Mouse (Mus musculus): ENCODE results near the gene Elp6. TPM values are rescaled to one million over a fixed set of nuclear protein-coding genes. Genes with fewer than 3 reads are reported as not detected.
"Not testable (repeated sequence)": the region's sequence is repeated elsewhere in the genome, so short reads cannot be mapped to it uniquely, and the experiment has no call there.

Gene Elp6
- polyA plus RNA-seq, 1 experiment from 2014 or later = 18.4 TPM

GRCm38 (mm10) chr9:110315904-110316303 is 10.9 kb downstream of the Elp6 start:
- DNase-seq (ENCODE audit: low read depth, low spot score) (no peak), ATAC-seq (no peak)
- H3K27me3 ChIP-seq = no peaks in the 10 kb centered on the region
- in situ Hi-C loops (cut with MboI; ENCODE audit: low pct_unique_long_range_greater_than_20kb) = no loop called here
- POLR2A ChIA-PET = no interaction called here
- CTCF ChIA-PET = interaction anchor here (1.4 kb wide), 1 partner anchor 18 kb away, joined by 4 read pairs; no protein-coding TSS in a partner anchor
- TF ChIP-seq CTCF (IDR thresholded peaks at IDR 0.05) = no peak

- ChIA-PET POLR2A (no interaction called here), CTCF (no interaction called here)
- in situ Hi-C loops (cut with MboI; ENCODE audit: low pct_unique_long_range_greater_than_20kb) = no loop called here
- TF ChIP-seq CTCF (IDR thresholded peaks at IDR 0.05) = no peak
- ATAC-seq (no peak), DNase-seq (ENCODE audit: low read depth, low spot score) (no peak)
- no peaks in the 10 kb centered on the region for H3K27me3 ChIP-seq
Observed at GRCm38 (mm10) chr9:110316503-110316902, 11.5 kb downstream of the Elp6 start.

- ATAC-seq (no peak), DNase-seq (ENCODE audit: low read depth, low spot score) (no peak)
- no peaks in the 10 kb centered on the region for H3K27me3 ChIP-seq
- ChIA-PET CTCF (interaction anchor here (0.9 to 2.0 kb wide), 2 partner anchors 9 to 13 kb away, joined by 3 to 6 read pairs; no protein-coding TSS in a partner anchor), POLR2A (interaction anchor here (0.9 kb wide), 1 partner anchor 12 kb away, joined by 3 read pairs; the partner anchor contains the start of gene Scap)
- in situ Hi-C loops (cut with MboI; ENCODE audit: low pct_unique_long_range_greater_than_20kb) = no loop called here
- no peak for TF ChIP-seq CTCF (IDR thresholded peaks at IDR 0.05)
Observed at GRCm38 (mm10) chr9:110320769-110321168, 15.8 kb downstream of the Elp6 start.

GRCm38 (mm10) chr9:110322972-110323371 is 18.0 kb downstream of the Elp6 start:
- ATAC-seq (no peak), DNase-seq (ENCODE audit: low read depth, low spot score) (no peak)
- no peaks in the 10 kb centered on the region for H3K27me3 ChIP-seq
- no peak for TF ChIP-seq CTCF (IDR thresholded peaks at IDR 0.05)
- in situ Hi-C loops (cut with MboI; ENCODE audit: low pct_unique_long_range_greater_than_20kb) = no loop called here
- POLR2A ChIA-PET = no interaction called here
- CTCF ChIA-PET = no interaction called here

- in situ Hi-C loops (cut with MboI; ENCODE audit: low pct_unique_long_range_greater_than_20kb) = no loop called here
- POLR2A ChIA-PET = no interaction called here
- H3K27me3 ChIP-seq = no peaks in the 10 kb centered on the region
- no peak for TF ChIP-seq CTCF (IDR thresholded peaks at IDR 0.05)
- DNase-seq (ENCODE audit: low read depth, low spot score) (no peak), ATAC-seq (no peak)
- CTCF ChIA-PET = interaction anchor here (1.0 kb wide), 1 partner anchor 9 kb away, joined by 5 read pairs; the partner anchor contains the start of gene Scap
Observed at GRCm38 (mm10) chr9:110324181-110324580, 19.2 kb downstream of the Elp6 start.

- TF ChIP-seq CTCF (IDR thresholded peaks at IDR 0.05) = no peak
- ATAC-seq (no peak), DNase-seq (ENCODE audit: low read depth, low spot score) (no peak)
- in situ Hi-C loops (cut with MboI; ENCODE audit: low pct_unique_long_range_greater_than_20kb) = no loop called here
- CTCF ChIA-PET = no interaction called here
- POLR2A ChIA-PET = no interaction called here
- no peaks in the 10 kb centered on the region for H3K27me3 ChIP-seq
Observed at GRCm38 (mm10) chr9:110328178-110328577, 23.2 kb downstream of the Elp6 start.

GRCm38 (mm10) chr9:110328946-110329630 is 24.1 kb downstream of the Elp6 start:
- ChIA-PET CTCF (no interaction called here), POLR2A (no interaction called here)
- TF ChIP-seq CTCF (IDR thresholded peaks at IDR 0.05) = no peak
- H3K27me3 ChIP-seq = no peaks in the 10 kb centered on the region
- no peak for ATAC-seq
- in situ Hi-C loops (cut with MboI; ENCODE audit: low pct_unique_long_range_greater_than_20kb) = no loop called here
- no peak for DNase-seq (ENCODE audit: low read depth, low spot score)

GRCm38 (mm10) chr9:110329655-110330054 is 24.7 kb downstream of the Elp6 start:
- DNase-seq (ENCODE audit: low read depth, low spot score) (no peak), ATAC-seq (no peak)
- H3K27me3 ChIP-seq = no peaks in the 10 kb centered on the region
- in situ Hi-C loops (cut with MboI; ENCODE audit: low pct_unique_long_range_greater_than_20kb) = no loop called here
- ChIA-PET CTCF (interaction anchor here (1.2 kb wide), 1 partner anchor 25 kb away, joined by 4 read pairs; the partner anchor contains the start of gene Elp6), POLR2A (no interaction called here)
- TF ChIP-seq CTCF (IDR thresholded peaks at IDR 0.05) = no peak

- ATAC-seq = no peak
- DNase-seq (ENCODE audit: low read depth, low spot score) = no peak
- POLR2A ChIA-PET = no interaction called here
- no peak for TF ChIP-seq CTCF (IDR thresholded peaks at IDR 0.05)
- in situ Hi-C loops (cut with MboI; ENCODE audit: low pct_unique_long_range_greater_than_20kb) = no loop called here
- CTCF ChIA-PET = interaction anchor here (1.2 kb wide), 1 partner anchor 26 kb away, joined by 4 read pairs; the partner anchor contains the start of gene Elp6
- no peaks in the 10 kb centered on the region for H3K27me3 ChIP-seq
Observed at GRCm38 (mm10) chr9:110330341-110330740, 25.4 kb downstream of the Elp6 start.

GRCm38 (mm10) chr9:110330913-110331312 is 25.9 kb downstream of the Elp6 start:
- POLR2A ChIA-PET; ATAC-seq; in situ Hi-C loops (cut with MboI; ENCODE audit: low pct_unique_long_range_greater_than_20kb); H3K27me3 ChIP-seq; DNase-seq (ENCODE audit: low read depth, low spot score): not testable (repeated sequence)
- CTCF ChIA-PET = interaction anchor here (1.2 kb wide), 1 partner anchor 27 kb away, joined by 4 read pairs; the partner anchor contains the start of gene Elp6

GRCm38 (mm10) chr9:110333135-110333895 is 28.3 kb downstream of the Elp6 start, which contains the start of gene Scap:
Gene Scap (plus strand): TSS chr9:110333288.
- no peaks in the 10 kb centered on the region for H3K27me3 ChIP-seq
- ChIA-PET POLR2A (interaction anchor here (0.9 to 1.2 kb wide), 3 partner anchors 13 to 75 kb away, joined by 3 read pairs; partner anchors contain the start of gene Ptpn23), CTCF (interaction anchor here (0.6 to 1.6 kb wide), 12 partner anchors 9 to 78 kb away, joined by 3 to 8 read pairs (median 4); partner anchors contain the start of gene Elp6)
- peak; percentile 99 for TF ChIP-seq CTCF (IDR thresholded peaks at IDR 0.05)
- peak; percentile 74 for ATAC-seq
- in situ Hi-C loops (cut with MboI; ENCODE audit: low pct_unique_long_range_greater_than_20kb) = no loop called here
- DNase-seq (ENCODE audit: low read depth, low spot score) = peak; percentile 59

Measured in Patski (cell line).